Mouse (Mus musculus) cerebellum, adult 2 months (tissue): ENCODE data around the gene Mok.

ENCODE experiments used
- CTCF ChIP-seq: fragments of 200-500 bp; IDR thresholded peaks from 2 replicates; pipeline ENCODE4 v1.5.1; 2011; ENCODE audit warnings: low read depth, mild to moderate bottlenecking, control low read depth, low read length, moderate library complexity, borderline replicate concordance; ENCODE audit not compliant: insufficient read depth
- POLR2A ChIP-seq: fragments of 200-500 bp; IDR thresholded peaks from 2 replicates; pipeline ENCODE4 v1.6.1; 2011; ENCODE audit warnings: low read length, control low read depth, borderline replicate concordance; ENCODE audit not compliant: insufficient read depth

DNA sequence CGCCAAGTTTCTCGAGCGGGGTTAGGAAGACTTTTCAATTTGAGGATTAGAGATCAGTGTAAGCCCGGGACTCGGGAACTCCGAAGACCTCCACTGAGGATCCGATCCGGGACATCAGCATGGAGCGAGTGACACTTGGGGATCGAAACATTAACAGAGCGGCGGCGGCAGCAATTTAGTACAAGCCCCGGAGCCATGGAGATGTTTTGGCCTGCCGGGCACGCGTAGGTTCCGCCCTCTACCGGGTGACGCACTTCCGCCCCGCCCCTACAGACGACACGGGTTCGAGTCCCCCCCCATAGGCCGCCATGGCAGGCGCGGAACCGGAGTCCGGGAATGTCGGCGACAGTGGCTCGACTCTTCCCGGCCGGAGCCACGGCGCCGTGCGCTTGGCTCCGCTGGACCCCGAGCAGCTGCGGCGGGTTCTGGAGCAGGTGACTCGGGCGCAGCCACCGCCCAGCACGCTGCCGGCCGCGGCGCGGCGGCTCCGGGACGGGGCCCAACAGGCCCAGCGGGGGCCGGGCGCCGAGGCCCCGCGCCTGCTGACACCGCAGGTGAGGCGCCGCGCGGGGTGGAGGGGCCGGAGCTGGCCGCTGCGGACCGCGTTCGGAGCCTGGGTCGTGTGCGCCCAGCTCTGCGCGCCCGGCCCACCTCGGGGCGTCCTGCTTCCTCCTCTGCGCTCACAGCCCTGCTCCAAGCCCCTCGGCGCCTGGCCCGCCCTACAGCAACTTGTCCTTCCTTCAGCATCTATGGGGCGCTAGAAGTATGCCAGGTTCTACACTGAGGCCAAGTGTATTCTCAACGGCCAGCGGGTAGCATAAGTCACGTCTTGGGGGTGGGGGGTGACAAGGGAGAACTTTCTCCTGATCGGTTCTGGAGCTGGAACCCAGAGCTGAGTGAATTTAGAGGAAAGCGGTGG, 9.5 kb upstream of the Mok start, which contains the start of gene Zfp839:
- TF ChIP-seq CTCF (no peak), POLR2A (peak; percentile 62; the same call in 1 of the 2 replicates)
